Mouse (Mus musculus) kidney, adult 2 months (tissue): ENCODE measurements around the gene Celf2.

Source experiments
- CTCF ChIP-seq: fragments of 200-500 bp; conservative IDR thresholded peaks from 2 replicates; pipeline ENCODE4 v1.5.1; 2011; ENCODE audit warnings: low read depth, mild to moderate bottlenecking, control low read depth, low read length, moderate library complexity, mixed read lengths; ENCODE audit not compliant: insufficient read depth, insufficient read length
- POLR2A ChIP-seq: fragments of 200-500 bp; IDR thresholded peaks from one replicate; pipeline ENCODE4 v1.6.1; 2011; ENCODE audit warnings: low read depth, low read length, control low read depth

DNA sequence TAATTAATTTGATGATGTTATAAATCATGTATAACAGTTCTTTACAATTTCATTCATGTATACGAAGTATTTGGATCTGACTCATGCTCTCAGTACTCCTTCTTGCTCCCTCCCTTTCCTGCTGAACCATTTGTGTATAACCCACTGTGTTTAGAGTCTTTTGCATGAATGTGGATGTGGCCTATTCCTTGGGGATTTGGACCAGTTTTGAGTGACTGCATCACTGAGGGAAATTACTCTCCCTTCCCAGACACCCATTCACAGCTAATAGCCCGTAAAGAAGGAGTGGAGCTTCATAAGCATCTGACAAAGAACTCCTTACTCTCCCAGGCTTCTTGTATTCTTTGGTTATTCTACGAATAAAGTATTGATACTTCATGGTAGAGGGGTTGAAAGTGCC, 189.6 kb downstream of the Celf2 start:
- TF ChIP-seq POLR2A (no peak), CTCF (no peak)
